Mouse (Mus musculus) stomach, embryonic 16.5 days (tissue): ENCODE data around the gene Gm11541. TPM values are rescaled to one million over a fixed set of nuclear protein-coding genes. Genes with fewer than 3 reads are reported as not detected.
A peak's percentile ranks its signal among the peaks of the same experiment; 100 is the strongest.

Source experiments
- ATAC-seq: fragments of 200-750 bp; cut with Nextera tagmentation; 2 replicates; pipeline ENCODE4 v1.8.0; 2017; ENCODE audit warnings: moderate number of reproducible peaks, moderate TSS enrichment; ENCODE audit not compliant: insufficient read depth, low FRiP score
- H3K27ac ChIP-seq: fragments of 300-500 bp; sonication (generic); 2 replicates; pipeline ENCODE4 v1.5.1; 2014; ENCODE audit warnings: low read length
- H3K27me3 ChIP-seq: fragments of 300-500 bp; sonication (generic); 2 replicates; pipeline ENCODE4 v1.6.1; 2014; ENCODE audit warnings: low read length, control low read depth, mixed read lengths; ENCODE audit not compliant: control insufficient read depth, insufficient read depth
- H3K36me3 ChIP-seq: fragments of 300-500 bp; sonication (generic); 2 replicates; pipeline ENCODE4 v1.6.1; 2014; ENCODE audit warnings: low read length; ENCODE audit not compliant: control insufficient read depth, insufficient read depth
- H3K4me1 ChIP-seq: fragments of 300-500 bp; sonication (generic); 2 replicates; pipeline ENCODE4 v1.6.1; 2014; ENCODE audit warnings: low read length, control low read depth, mixed read lengths; ENCODE audit not compliant: control insufficient read depth, insufficient read depth
- H3K4me2 ChIP-seq: fragments of 300-500 bp; sonication (generic); 2 replicates; pipeline ENCODE4 v1.6.1; 2014; ENCODE audit warnings: low read depth, low read length, mixed read lengths
- H3K4me3 ChIP-seq: fragments of 300-500 bp; sonication (generic); replicated peaks from 2 replicates; pipeline ENCODE4 v1.5.1; 2014; ENCODE audit warnings: mild to moderate bottlenecking, low read length
- H3K9ac ChIP-seq: fragments of 300-500 bp; sonication (generic); 2 replicates; pipeline ENCODE4 v1.6.1; 2014; ENCODE audit warnings: low read length
- H3K9me3 ChIP-seq: fragments of 300-500 bp; sonication (generic); replicated peaks from 2 replicates; pipeline ENCODE4 v1.6.1; 2016; ENCODE audit warnings: low read length, control low read depth; ENCODE audit not compliant: control insufficient read depth
- WGBS: fragments of 180-500 bp; shearing (Covaris S2); extraction: QIAGEN DNeasy Blood & Tissue Kit; methylation state at CpG from one replicate; pipeline ENCODE4 v1.1.7; 2014; 5-methylcytosine and 5-hydroxymethylcytosine counted together
- polyA plus RNA-seq: library from polyadenylated mRNA; unstranded; fragments of >200 nt; fragmentation: Nextera tagmentation; extraction: Ambion mirVana; gene quantifications from 2 replicates; pipeline ENCODE4 v1.2.1, GENCODE M21; 2015

Gm11541 gene
- polyA plus RNA-seq = 0.53 and 0.92 TPM in 2 replicates

- Histone ChIP-seq H3K4me3 (no peak within 1 kb of the TSS), H3K9me3 (no peaks in the 10 kb centered on the region), H3K4me2 (no peak within 1 kb of the TSS), H3K36me3 (no peaks in the 10 kb centered on the region), H3K4me1 (peaks cover 22% of the 10 kb centered on the region), H3K9ac (no peak within 1 kb of the TSS), H3K27me3 (no peaks in the 10 kb centered on the region), H3K27ac (peak within 1 kb of the TSS; percentile 74)
- ATAC-seq = no peak
- 49% methylated on average over 5 of the region's 5 CpGs for WGBS
Observed at GRCm38 (mm10) chr11:94704472-94704871, at the start of gene Gm11541. Gm11541 (minus strand) TSS chr11:94704499.

GRCm38 (mm10) chr11:94752946-94753713 lies 48.8 kb upstream of the Gm11541 start:
- Histone ChIP-seq H3K4me1 (no peaks in the 10 kb centered on the region), H3K36me3 (no peaks in the 10 kb centered on the region), H3K9me3 (no peaks in the 10 kb centered on the region), H3K4me2 (no peak overlapping the region), H3K4me3 (no peak overlapping the region), H3K9ac (no peak overlapping the region), H3K27me3 (no peaks in the 10 kb centered on the region), H3K27ac (no peak overlapping the region)
- WGBS = 47% methylated on average over 2 of the region's 2 CpGs
- ATAC-seq = peak; percentile 44; the same call in 1 of the 2 replicates

GRCm38 (mm10) chr11:94741732-94742272 lies 37.5 kb upstream of the Gm11541 start, which contains the start of gene Cdc34b:
Cdc34b (plus strand) TSS chr11:94741782.
- H3K36me3 ChIP-seq = no peaks in the 10 kb centered on the region
- WGBS = 77% methylated on average over 29 of the region's 29 CpGs
- peak; percentile 25; the same call in 1 of the 2 replicates for ATAC-seq

GRCm38 (mm10) chr11:94735746-94736145 lies 31.4 kb upstream of the Gm11541 start:
- 56% methylated on average over 2 of the region's 2 CpGs for WGBS
- no peaks in the 10 kb centered on the region for H3K36me3 ChIP-seq

More at GRCm38 (mm10) chr11:94741732-94742272, 37.5 kb upstream of the Gm11541 start, which contains the start of gene Cdc34b:
- Histone ChIP-seq H3K27ac (no peak within 1 kb of the TSS), H3K9me3 (no peaks in the 10 kb centered on the region), H3K4me3 (no peak within 1 kb of the TSS), H3K4me1 (no peaks in the 10 kb centered on the region), H3K27me3 (no peaks in the 10 kb centered on the region), H3K9ac (no peak within 1 kb of the TSS), H3K4me2 (no peak within 1 kb of the TSS)

DNA sequence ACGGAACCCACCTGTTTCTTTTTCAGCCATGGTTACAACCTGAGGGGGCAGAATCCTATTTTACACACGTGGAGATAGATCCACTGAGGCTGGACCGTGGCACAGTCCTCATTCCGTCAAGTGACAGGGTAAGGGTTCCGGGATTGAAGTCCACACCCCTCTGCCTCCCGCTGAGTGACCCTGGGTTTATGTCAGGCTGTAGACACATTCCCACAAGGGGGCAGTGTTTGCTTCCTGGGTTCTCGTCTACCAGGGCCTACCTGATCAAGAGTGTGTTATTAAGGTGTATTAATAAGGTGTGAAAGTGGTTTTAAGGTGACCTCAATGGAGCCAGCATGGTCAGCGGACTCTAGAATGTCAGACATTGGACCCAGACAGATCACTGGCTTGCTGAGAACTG lies 28.5 kb upstream of the Gm11541 start:
- no peak overlapping the region for H3K4me2 ChIP-seq
- H3K4me3 ChIP-seq = no peak overlapping the region
- ATAC-seq = 0 out of 2 replicates have a peak, but pooled peaks have one; percentile 23
- no peak overlapping the region for H3K9ac ChIP-seq
- H3K27me3 ChIP-seq = no peaks in the 10 kb centered on the region
- no peaks in the 10 kb centered on the region for H3K36me3 ChIP-seq
- H3K27ac ChIP-seq = no peak overlapping the region
- 40% methylated on average over 8 of the region's 8 CpGs for WGBS
- no peaks in the 10 kb centered on the region for H3K9me3 ChIP-seq
- H3K4me1 ChIP-seq = no peaks in the 10 kb centered on the region

More at GRCm38 (mm10) chr11:94735746-94736145, 31.4 kb upstream of the Gm11541 start:
- H3K4me3 ChIP-seq = no peak overlapping the region
- no peak overlapping the region for H3K4me2 ChIP-seq
- no peaks in the 10 kb centered on the region for H3K4me1 ChIP-seq
- no peak overlapping the region for H3K9ac ChIP-seq
- ATAC-seq = no peak
- H3K9me3 ChIP-seq = no peaks in the 10 kb centered on the region
- no peaks in the 10 kb centered on the region for H3K27me3 ChIP-seq
- no peak overlapping the region for H3K27ac ChIP-seq

DNA sequence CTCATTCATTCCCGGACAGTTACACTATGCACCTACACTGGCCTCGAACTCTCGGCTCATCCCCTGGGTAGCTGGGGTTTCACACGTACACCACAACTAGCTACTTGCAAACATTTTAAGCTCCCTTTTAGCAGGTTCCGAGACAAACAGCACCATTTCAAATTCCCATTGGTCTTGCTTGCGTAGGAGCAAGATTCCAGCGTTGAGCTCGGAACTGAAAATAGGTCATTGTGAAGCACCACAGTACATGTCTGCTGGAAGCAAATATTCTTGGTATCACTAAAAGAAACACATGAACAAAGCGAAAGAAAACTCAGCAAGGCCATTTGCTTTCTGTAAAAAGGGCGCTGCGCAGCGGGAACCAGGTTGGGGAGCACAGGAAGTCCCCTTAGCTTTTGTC lies 26.9 kb upstream of the Gm11541 start:
- no peak overlapping the region for H3K4me3 ChIP-seq
- WGBS = 86% methylated on average over 12 of the region's 12 CpGs
- H3K27me3 ChIP-seq = no peaks in the 10 kb centered on the region
- ATAC-seq = no peak
- H3K9me3 ChIP-seq = no peaks in the 10 kb centered on the region
- H3K4me1 ChIP-seq = no peaks in the 10 kb centered on the region
- no peak overlapping the region for H3K27ac ChIP-seq
- no peak overlapping the region for H3K4me2 ChIP-seq
- H3K9ac ChIP-seq = no peak overlapping the region
- H3K36me3 ChIP-seq = no peaks in the 10 kb centered on the region

GRCm38 (mm10) chr11:94730261-94730660 lies 26.0 kb upstream of the Gm11541 start:
- Histone ChIP-seq H3K27me3 (no peaks in the 10 kb centered on the region), H3K27ac (no peak overlapping the region), H3K36me3 (no peaks in the 10 kb centered on the region), H3K9me3 (no peaks in the 10 kb centered on the region), H3K9ac (no peak overlapping the region), H3K4me1 (no peaks in the 10 kb centered on the region), H3K4me3 (no peak overlapping the region), H3K4me2 (no peak overlapping the region)
- 24% methylated on average over 5 of the region's 5 CpGs for WGBS
- ATAC-seq = peak; percentile 48; the same call in 1 of the 2 replicates

GRCm38 (mm10) chr11:94729565-94729964 lies 25.3 kb upstream of the Gm11541 start:
- no peak overlapping the region for H3K9ac ChIP-seq
- no peak overlapping the region for H3K4me3 ChIP-seq
- H3K4me2 ChIP-seq = no peak overlapping the region
- H3K27me3 ChIP-seq = no peaks in the 10 kb centered on the region
- no peak overlapping the region for H3K27ac ChIP-seq
- no peaks in the 10 kb centered on the region for H3K36me3 ChIP-seq
- WGBS = 29% methylated on average over 4 of the region's 4 CpGs
- no peaks in the 10 kb centered on the region for H3K4me1 ChIP-seq
- ATAC-seq = no peak
- no peaks in the 10 kb centered on the region for H3K9me3 ChIP-seq

- no peak overlapping the region for H3K27ac ChIP-seq
- no peaks in the 10 kb centered on the region for H3K36me3 ChIP-seq
- no peak overlapping the region for H3K4me2 ChIP-seq
- no peak for ATAC-seq
- H3K4me1 ChIP-seq = no peaks in the 10 kb centered on the region
- WGBS = 84% methylated on average over 3 of the region's 3 CpGs
- no peaks in the 10 kb centered on the region for H3K9me3 ChIP-seq
- no peaks in the 10 kb centered on the region for H3K27me3 ChIP-seq
- H3K9ac ChIP-seq = no peak overlapping the region
- no peak overlapping the region for H3K4me3 ChIP-seq
Observed at GRCm38 (mm10) chr11:94728545-94728944, 24.2 kb upstream of the Gm11541 start.
